Mouse (Mus musculus): ENCODE results near the gene Wrap73. TPM values are rescaled to one million over a fixed set of nuclear protein-coding genes. Genes with fewer than 3 reads are reported as not detected.
A peak's percentile ranks its signal among the peaks of the same experiment; 100 is the strongest.

Wrap73 gene
- polyA plus RNA-seq, 1 experiment from 2014 or later = 31.4 TPM

DNA sequence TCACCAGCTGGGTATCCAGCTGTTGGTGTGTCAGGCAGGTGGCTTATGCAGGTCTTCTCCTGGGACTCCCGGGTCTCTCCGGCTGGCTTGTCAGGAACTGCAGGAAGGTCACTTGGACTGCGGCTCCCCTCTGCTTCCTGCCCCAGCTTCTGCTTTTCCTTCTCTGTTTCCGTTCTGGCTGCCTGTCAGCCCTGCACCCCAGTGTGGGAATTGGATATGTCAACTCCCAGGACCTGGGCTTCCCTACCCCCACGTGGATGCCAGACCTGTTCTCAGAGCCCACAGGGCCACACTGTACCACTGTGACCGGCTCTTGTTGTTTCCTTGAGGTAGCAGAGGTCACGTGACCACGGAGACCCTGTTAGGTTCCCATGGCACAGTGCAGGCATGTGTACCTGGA is 46.8 kb downstream of the Wrap73 start:
- no peaks in the 10 kb centered on the region for H3K9me3 ChIP-seq (replicated peaks)
- no peak overlapping the region for H3K4me3 ChIP-seq
- 0 out of 2 replicates have a peak, but pooled peaks cover 6% of the 10 kb centered on the region for H3K27me3 ChIP-seq (replicated peaks)
- no peak overlapping the region for H3K4me2 ChIP-seq
- ATAC-seq = no peak
- no peak overlapping the region for H3K27ac ChIP-seq
- no peak overlapping the region for H3K9ac ChIP-seq
- H3K4me1 ChIP-seq = peaks cover 6% of the 10 kb centered on the region
- 23% methylated on average over 8 of the region's 8 CpGs for WGBS (ENCODE audit: insufficient replicate concordance)
- H3K36me3 ChIP-seq = no peaks in the 10 kb centered on the region

DNA sequence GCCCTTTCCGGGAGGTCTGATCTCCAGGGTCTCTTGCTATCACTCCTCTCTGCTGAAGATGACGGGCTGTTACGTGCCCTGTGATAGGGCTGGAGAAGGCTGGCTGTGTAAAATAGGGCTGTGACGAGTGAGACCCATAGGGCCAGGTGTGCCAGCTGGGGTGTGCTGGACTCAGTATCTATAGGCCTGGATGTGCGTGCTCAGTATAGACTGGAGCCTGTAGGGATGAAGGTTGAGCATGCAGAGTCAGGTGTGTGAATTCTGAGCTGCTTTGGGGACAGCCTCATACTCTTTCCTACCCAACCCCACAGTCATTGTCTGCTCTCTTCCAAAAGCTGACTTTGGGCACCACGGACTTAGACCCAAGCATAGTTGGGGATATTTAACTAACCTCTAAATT is 55.8 kb downstream of the Wrap73 start:
- H3K27me3 ChIP-seq (replicated peaks) = 0 out of 2 replicates have a peak, but pooled peaks cover 4% of the 10 kb centered on the region
- no peak overlapping the region for H3K4me3 ChIP-seq
- H3K9ac ChIP-seq = no peak overlapping the region
- no peak overlapping the region for H3K4me2 ChIP-seq
- H3K27ac ChIP-seq = no peak overlapping the region
- WGBS (ENCODE audit: insufficient replicate concordance) = 60% methylated on average over 6 of the region's 6 CpGs
- no peak for ATAC-seq
- H3K9me3 ChIP-seq (replicated peaks) = no peaks in the 10 kb centered on the region
- H3K36me3 ChIP-seq = no peaks in the 10 kb centered on the region
- no peaks in the 10 kb centered on the region for H3K4me1 ChIP-seq

DNA sequence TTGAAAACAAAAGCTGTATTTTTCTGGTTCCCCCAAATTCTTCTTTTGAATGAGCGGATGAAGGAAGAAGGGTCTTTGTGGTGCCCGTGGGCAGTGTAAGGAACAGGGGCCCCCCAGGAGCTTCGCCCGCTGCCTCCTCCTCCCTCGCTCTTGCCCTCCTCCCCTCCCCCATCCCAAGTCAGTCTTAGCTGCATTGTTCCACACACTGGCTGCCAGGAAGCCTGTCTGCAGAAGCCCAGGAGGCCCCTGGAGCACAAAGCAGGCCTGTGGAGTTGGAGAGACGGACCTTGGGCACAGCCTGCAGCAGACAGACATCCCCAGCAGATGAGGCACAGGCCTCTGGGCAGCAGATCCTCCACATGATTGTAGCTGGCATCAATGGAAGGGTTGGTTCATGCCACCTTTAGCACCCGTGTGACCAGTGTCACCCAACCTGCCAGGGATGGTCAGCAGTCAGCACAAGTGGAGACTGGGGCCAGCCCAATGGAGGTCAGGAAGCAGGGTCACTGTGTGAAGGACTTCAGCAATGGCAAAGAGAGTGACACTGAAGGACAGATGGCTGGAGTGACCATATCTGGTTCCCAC is 56.3 kb downstream of the Wrap73 start:
- no peak overlapping the region for H3K27ac ChIP-seq
- no peak overlapping the region for H3K4me2 ChIP-seq
- no peak overlapping the region for H3K4me3 ChIP-seq
- WGBS (ENCODE audit: insufficient replicate concordance) = 63% methylated on average over 7 of the region's 7 CpGs
- no peaks in the 10 kb centered on the region for H3K9me3 ChIP-seq (replicated peaks)
- H3K9ac ChIP-seq = no peak overlapping the region
- H3K27me3 ChIP-seq (replicated peaks) = 0 out of 2 replicates have a peak, but pooled peaks cover 5% of the 10 kb centered on the region
- no peaks in the 10 kb centered on the region for H3K36me3 ChIP-seq
- H3K4me1 ChIP-seq = no peaks in the 10 kb centered on the region
- ATAC-seq = no peak

DNA sequence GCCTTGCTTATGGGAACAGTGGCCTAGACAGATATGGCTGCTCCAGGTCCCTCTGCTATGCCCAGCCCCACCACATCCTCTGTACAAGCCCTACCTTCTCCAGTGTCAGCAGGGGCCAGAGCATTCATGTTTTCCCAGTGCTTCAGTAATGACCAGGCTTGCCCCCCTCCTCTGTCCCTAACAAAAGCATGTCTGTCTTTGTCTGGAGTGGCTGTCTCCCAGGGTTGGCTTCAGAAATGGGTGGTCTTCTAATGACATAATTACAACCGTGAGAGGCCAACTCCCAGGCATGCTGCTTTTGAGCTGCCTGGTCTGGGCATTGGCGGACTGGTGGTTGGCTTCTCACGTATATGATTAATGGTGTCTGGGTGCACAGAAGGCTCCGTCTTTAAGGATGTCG is 59.3 kb downstream of the Wrap73 start:
- Histone ChIP-seq H3K27me3 (replicated peaks) (0 out of 2 replicates have a peak, but pooled peaks cover 5% of the 10 kb centered on the region), H3K4me1 (no peaks in the 10 kb centered on the region), H3K27ac (no peak overlapping the region), H3K36me3 (no peaks in the 10 kb centered on the region), H3K9ac (no peak overlapping the region), H3K9me3 (replicated peaks) (no peaks in the 10 kb centered on the region), H3K4me3 (no peak overlapping the region), H3K4me2 (no peak overlapping the region)
- no peak for ATAC-seq
- WGBS (ENCODE audit: insufficient replicate concordance) = 63% methylated on average over 5 of the region's 5 CpGs

DNA sequence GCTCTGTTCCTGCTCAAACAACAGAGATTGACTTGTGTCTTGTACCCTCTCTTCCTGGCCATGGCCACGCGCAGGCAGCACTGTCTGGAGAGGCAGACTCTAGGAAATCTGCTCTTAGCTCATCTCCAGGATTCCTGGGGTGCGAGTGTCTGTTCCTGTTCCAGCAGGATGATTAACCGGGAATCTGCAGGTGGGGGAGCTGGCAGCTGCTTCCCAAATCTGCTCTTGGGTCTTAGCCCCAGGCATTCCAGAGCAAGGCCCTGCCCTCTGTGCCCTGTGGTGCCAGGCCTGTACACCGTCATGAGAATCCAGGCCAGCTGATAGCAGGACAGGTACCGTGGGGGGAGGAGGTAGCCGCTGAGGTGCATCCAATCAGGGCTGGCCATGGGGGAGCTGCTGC is 62.4 kb downstream of the Wrap73 start:
- Histone ChIP-seq H3K27ac (no peak overlapping the region), H3K4me1 (no peaks in the 10 kb centered on the region), H3K4me3 (no peak overlapping the region), H3K27me3 (replicated peaks) (peaks cover 5% of the 10 kb centered on the region; the same call in 1 of the 2 replicates), H3K9ac (no peak overlapping the region), H3K4me2 (no peak overlapping the region), H3K9me3 (replicated peaks) (no peaks in the 10 kb centered on the region), H3K36me3 (no peaks in the 10 kb centered on the region)
- ATAC-seq = no peak
- 60% methylated on average over 7 of the region's 7 CpGs for WGBS (ENCODE audit: insufficient replicate concordance)

DNA sequence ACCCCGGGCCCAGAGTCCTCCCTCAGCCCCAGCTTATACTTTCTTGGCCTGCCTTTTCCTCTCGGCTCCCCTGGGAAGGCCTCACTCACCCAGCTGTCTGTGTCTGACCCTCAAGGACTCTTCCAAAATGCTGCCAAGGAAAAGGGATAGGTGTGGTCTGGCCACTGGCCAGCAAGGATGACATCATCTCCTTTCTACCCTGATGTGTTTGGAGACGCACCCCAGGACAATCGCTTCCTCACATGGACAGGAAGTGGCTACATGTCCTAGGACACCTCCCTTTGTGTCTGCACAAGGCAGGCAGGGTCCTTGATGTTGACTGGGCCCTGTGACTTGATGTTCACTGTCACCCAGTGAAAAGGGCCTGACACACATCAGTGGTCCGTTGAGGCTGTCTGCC is 63.2 kb downstream of the Wrap73 start:
- Histone ChIP-seq H3K4me1 (no peaks in the 10 kb centered on the region), H3K9ac (no peak overlapping the region), H3K27me3 (replicated peaks) (peaks cover 8% of the 10 kb centered on the region; the same call in 1 of the 2 replicates), H3K9me3 (replicated peaks) (no peaks in the 10 kb centered on the region), H3K4me2 (no peak overlapping the region), H3K36me3 (no peaks in the 10 kb centered on the region), H3K27ac (no peak overlapping the region), H3K4me3 (no peak overlapping the region)
- whole genome bisulfite sequencing (ENCODE audit: insufficient replicate concordance) = 38% methylated on average over 5 of the region's 5 CpGs
- ATAC-seq = no peak

DNA sequence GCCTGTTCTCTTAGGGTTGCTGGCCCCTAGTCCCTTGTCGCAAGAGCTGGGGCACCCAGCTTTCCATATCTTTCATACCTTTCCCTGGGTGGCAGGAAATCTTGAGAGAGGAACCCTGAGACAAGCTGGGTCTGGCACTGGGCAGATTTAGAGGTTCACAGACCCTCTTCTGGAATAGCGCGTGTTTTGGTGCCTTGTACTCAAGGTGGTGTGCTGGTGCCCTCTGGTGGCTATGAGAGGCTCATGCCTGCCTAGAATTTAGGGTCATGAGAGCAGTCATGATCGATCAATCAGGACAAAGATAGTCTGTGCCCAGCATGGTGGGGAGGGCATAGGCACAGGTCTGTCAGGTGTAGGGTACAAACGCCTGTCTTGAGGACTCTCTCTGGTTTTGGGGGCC is 65.1 kb downstream of the Wrap73 start:
- no peaks in the 10 kb centered on the region for H3K9me3 ChIP-seq (replicated peaks)
- no peaks in the 10 kb centered on the region for H3K36me3 ChIP-seq
- no peak overlapping the region for H3K4me3 ChIP-seq
- no peak overlapping the region for H3K9ac ChIP-seq
- peaks cover 16% of the 10 kb centered on the region for H3K27me3 ChIP-seq (replicated peaks)
- WGBS (ENCODE audit: insufficient replicate concordance) = 19% methylated on average over 5 of the region's 5 CpGs
- H3K27ac ChIP-seq = no peak overlapping the region
- no peak for ATAC-seq
- no peaks in the 10 kb centered on the region for H3K4me1 ChIP-seq
- no peak overlapping the region for H3K4me2 ChIP-seq

DNA sequence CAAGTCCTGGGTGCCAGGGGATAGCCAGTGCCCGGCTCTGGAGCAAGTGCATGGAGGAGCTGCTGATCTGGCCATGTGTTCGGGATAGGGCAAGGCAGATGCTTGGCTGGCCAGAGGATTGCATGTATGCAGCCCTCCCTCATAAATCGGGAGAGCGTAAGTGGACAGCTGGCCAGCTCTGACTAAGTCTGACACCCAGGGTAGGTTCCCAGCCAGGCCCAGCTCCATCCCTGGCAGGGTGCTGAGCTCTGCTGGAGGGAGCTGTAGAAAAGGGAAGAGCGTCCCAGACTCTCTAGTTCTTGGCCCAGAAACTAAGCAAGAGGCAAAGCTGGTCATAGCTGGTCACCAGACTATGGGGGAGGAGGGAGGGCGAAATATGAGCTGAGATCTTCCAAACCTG is 66.9 kb downstream of the Wrap73 start:
- H3K4me1 ChIP-seq = peaks cover 7% of the 10 kb centered on the region
- H3K36me3 ChIP-seq = no peaks in the 10 kb centered on the region
- 43% methylated on average over 6 of the region's 6 CpGs for WGBS (ENCODE audit: insufficient replicate concordance)
- no peak overlapping the region for H3K4me2 ChIP-seq
- H3K9ac ChIP-seq = no peak overlapping the region
- no peak overlapping the region for H3K27ac ChIP-seq
- no peaks in the 10 kb centered on the region for H3K9me3 ChIP-seq (replicated peaks)
- ATAC-seq = no peak
- H3K27me3 ChIP-seq (replicated peaks) = peaks cover 17% of the 10 kb centered on the region
- H3K4me3 ChIP-seq = no peak overlapping the region

DNA sequence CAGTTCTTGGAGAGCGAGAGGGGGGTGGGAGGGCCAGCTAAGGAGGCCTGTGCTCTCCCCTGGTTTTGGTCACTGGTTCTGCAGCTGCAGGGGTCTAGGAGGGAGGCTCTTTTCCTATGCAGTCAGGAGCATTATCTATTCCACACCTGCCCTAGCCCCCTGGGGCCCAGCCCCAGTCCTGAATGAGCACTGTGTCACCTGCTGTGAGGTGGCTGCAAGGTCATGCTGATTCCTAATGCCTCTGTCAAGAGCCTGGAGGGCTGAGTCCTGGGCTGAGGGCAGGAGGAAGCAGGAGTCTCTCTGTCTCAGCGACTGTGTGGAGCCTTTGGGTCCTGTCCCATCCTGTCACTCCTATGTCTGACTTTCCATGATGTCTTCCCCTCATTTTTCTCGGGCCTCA is 67.7 kb downstream of the Wrap73 start:
- 8% methylated on average over 3 of the region's 3 CpGs for WGBS (ENCODE audit: insufficient replicate concordance)
- no peak overlapping the region for H3K9ac ChIP-seq
- no peaks in the 10 kb centered on the region for H3K36me3 ChIP-seq
- H3K4me2 ChIP-seq = no peak overlapping the region
- no peak overlapping the region for H3K27ac ChIP-seq
- ATAC-seq = no peak
- H3K4me3 ChIP-seq = no peak overlapping the region
- H3K27me3 ChIP-seq (replicated peaks) = peaks cover 22% of the 10 kb centered on the region
- peaks cover 15% of the 10 kb centered on the region for H3K4me1 ChIP-seq
- no peaks in the 10 kb centered on the region for H3K9me3 ChIP-seq (replicated peaks)

DNA sequence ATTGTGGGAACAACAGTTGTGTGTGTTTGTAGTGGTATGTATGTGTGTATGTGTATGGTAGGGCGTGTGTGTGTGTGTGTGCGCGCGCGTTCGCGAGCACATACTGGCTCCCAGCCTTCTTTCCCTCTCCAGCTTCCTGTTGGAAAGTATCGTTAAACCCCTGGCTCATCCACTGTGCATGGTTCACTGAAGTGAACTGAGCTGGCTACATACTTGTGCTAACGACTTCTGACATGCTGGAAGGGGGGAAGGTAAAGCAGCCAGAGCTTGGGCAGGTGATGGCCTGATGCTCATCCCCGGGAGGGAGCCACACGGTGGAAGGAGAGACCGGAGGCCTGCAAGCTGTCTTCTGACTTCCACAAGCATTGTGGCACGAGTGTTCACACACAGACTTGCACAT is 69.3 kb downstream of the Wrap73 start:
- H3K4me1 ChIP-seq = peaks cover 16% of the 10 kb centered on the region
- no peaks in the 10 kb centered on the region for H3K9me3 ChIP-seq (replicated peaks)
- ATAC-seq = no peak
- H3K36me3 ChIP-seq = no peaks in the 10 kb centered on the region
- peaks cover 26% of the 10 kb centered on the region for H3K27me3 ChIP-seq (replicated peaks)
- WGBS (ENCODE audit: insufficient replicate concordance) = 77% methylated on average over 13 of the region's 13 CpGs
- H3K27ac ChIP-seq = no peak overlapping the region
- H3K4me2 ChIP-seq = no peak overlapping the region
- H3K4me3 ChIP-seq = no peak overlapping the region
- H3K9ac ChIP-seq = no peak overlapping the region

DNA sequence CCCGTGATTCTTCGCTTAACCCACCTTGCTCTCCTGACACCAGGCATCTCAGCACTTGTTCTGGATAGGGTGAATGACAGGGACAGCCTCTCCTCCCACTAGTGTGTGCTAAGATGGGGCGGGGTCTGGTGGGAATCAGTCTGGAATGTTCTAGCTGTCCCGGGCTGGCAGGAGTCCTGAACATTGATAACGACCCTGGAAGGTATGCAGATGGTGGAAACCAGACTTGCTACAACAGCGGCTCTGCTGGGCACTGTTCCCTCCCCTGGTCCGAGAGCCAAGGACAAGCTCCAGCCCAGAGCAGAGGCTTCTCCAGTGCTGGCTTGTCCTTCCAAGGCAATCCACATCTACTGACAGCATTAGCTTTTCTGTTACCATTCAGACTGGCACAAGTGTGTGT is 71.4 kb downstream of the Wrap73 start:
- Histone ChIP-seq H3K36me3 (no peaks in the 10 kb centered on the region), H3K4me3 (no peak overlapping the region), H3K27me3 (replicated peaks) (peaks cover 26% of the 10 kb centered on the region), H3K4me1 (peaks cover 16% of the 10 kb centered on the region), H3K4me2 (no peak overlapping the region), H3K9me3 (replicated peaks) (no peaks in the 10 kb centered on the region), H3K9ac (no peak overlapping the region), H3K27ac (no peak overlapping the region)
- no peak for ATAC-seq
- WGBS (ENCODE audit: insufficient replicate concordance) = 53% methylated on average over 7 of the region's 7 CpGs

DNA sequence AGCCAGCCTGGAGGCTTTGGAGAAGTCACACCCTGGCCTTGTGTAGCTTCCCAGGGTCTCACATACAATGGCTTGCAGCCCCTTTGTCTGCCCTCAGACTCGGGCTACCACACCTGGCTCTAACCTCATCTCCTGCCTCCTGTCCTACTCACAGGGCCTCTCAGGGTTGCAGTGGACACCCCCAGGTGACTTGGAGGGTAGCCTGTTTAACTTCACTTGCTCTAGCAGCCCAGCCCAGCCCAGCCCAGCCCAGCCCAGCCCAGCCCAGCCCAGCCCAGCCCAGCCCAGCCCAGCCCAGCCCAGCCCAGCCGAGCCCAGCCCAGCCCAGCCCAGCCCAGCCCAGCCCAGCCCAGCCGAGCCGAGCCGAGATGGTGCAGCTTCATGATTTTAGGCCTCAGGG is 71.9 kb downstream of the Wrap73 start:
- H3K27ac ChIP-seq = no peak overlapping the region
- ATAC-seq = no peak
- H3K27me3 ChIP-seq (replicated peaks) = peaks cover 26% of the 10 kb centered on the region
- peaks cover 16% of the 10 kb centered on the region for H3K4me1 ChIP-seq
- WGBS (ENCODE audit: insufficient replicate concordance) = 10% methylated on average over 5 of the region's 5 CpGs
- H3K36me3 ChIP-seq = no peaks in the 10 kb centered on the region
- H3K9me3 ChIP-seq (replicated peaks) = no peaks in the 10 kb centered on the region
- H3K4me2 ChIP-seq = peak overlapping the region; percentile 10; the same call in 1 of the 2 replicates
- no peak overlapping the region for H3K4me3 ChIP-seq
- H3K9ac ChIP-seq = no peak overlapping the region

Data from liver, embryonic 12.5 days (tissue).